Mouse (Mus musculus) bone marrow, adult 2 months (tissue): ENCODE results near the gene Tmem198. TPM values are rescaled to one million over a fixed set of nuclear protein-coding genes. Genes with fewer than 3 reads are reported as not detected.

Experiments
- H3K27ac ChIP-seq: fragments of 200-500 bp; 2 replicates; pipeline ENCODE4 v1.5.1; 2012; ENCODE audit warnings: low read depth, mild to moderate bottlenecking, control low read depth, inconsistent platforms, low read length; ENCODE audit not compliant: control insufficient read depth, poor library complexity, insufficient read depth
- H3K4me1 ChIP-seq: fragments of 200-500 bp; 2 replicates; pipeline ENCODE4 v1.6.1; 2011; ENCODE audit warnings: low read length; ENCODE audit not compliant: control insufficient read depth, insufficient read depth
- H3K4me3 ChIP-seq: fragments of 200-500 bp; replicated peaks from 2 replicates; pipeline ENCODE3; 2011; ENCODE audit warnings: mild to moderate bottlenecking, low read depth, low read length, control low read depth; ENCODE audit not compliant: control insufficient read depth
- CTCF ChIP-seq: fragments of 200-500 bp; IDR thresholded peaks from 2 replicates; pipeline ENCODE4 v1.5.1; 2011; ENCODE audit warnings: low read length, control low read depth; ENCODE audit not compliant: control insufficient read depth, insufficient read depth
- POLR2A ChIP-seq: fragments of 200-500 bp; IDR thresholded peaks from 2 replicates; pipeline ENCODE4 v1.6.1; 2011; ENCODE audit warnings: low read depth, mild to moderate bottlenecking, control low read depth, low read length, borderline replicate concordance; ENCODE audit not compliant: control insufficient read depth
- WGBS: fragments of 180-500 bp; shearing (Covaris S2); methylation state at CpG from one replicate; pipeline ENCODE4 v1.1.7; 2018; 5-methylcytosine and 5-hydroxymethylcytosine counted together
- polyA plus RNA-seq: library from polyadenylated mRNA; stranded (reverse); fragments of >200 nt; gene quantifications from 2 replicates; pipeline ENCODE4 v1.2.4, GENCODE M21; 2011; ENCODE audit warnings: low replicate concordance; ENCODE audit not compliant: missing spikeins, insufficient read depth, insufficient read length

The Tmem198 gene
- polyA plus RNA-seq, 1 experiment: not detected

DNA sequence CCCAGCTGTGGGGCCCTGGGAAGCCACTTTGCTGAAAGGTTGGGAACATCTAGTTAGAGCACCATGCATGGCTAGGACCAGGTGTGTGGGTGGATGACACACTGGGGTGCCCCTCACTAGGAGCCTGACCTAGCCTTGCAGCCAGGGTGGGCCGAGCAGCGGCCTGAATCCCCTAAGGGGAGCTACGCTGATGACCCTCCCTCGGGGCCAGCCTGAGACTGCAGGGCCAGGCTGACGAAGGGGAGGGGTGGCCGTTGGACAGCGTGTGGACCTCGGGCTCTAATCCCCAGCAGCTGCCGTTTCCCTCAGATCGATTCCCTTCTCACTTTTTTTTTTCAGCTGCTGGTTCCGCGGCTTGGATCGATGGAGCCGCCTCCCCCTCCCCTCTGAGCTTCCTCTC is 30.4 kb upstream of the Tmem198 start:
- 6% methylated on average over 13 of the region's 14 CpGs for WGBS
- H3K4me3 ChIP-seq: no peak overlapping the region
- H3K27ac ChIP-seq: no peak overlapping the region
- H3K4me1 ChIP-seq: no peaks in the 10 kb centered on the region
- no peak for TF ChIP-seq POLR2A
- no peak for TF ChIP-seq CTCF

DNA sequence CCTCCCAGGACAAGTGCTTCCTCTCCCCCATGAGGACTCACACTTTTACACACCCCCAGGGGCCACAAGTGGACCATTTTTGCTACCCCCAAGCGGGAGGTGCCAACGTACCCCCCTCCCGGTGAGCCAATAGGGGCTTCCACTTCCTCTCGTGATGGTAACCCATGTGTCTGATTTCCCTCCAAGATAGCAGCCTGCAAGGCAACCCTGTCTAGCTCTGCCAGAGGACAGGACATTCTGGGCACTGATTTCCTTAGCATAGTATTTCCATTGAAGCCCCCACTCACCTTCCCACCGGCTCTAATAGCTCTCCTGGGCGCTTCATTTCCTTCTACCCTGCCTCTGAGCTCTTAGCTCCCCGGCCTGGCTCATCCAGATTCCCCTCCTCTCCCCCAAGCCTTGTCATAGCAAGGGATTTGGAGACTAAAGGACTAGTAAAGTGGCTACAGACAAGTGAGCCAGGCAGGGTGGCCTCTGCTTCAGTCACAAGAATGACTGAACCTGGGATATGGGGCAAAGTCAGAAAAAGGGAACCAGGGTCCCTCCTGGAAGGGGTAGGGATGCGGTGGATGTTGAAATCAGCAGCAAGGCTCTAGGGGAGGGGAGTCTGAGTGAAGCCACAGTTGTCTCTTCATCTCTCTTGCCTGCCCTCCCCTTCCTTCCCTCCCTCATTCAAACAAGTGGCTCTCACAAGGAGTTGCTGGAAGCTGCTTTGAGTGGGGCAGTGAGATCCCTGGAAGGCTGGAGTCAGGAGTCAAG is 29.8 kb upstream of the Tmem198 start:
- no peak overlapping the region for H3K4me3 ChIP-seq
- no peak for TF ChIP-seq POLR2A
- TF ChIP-seq CTCF: no peak
- H3K4me1 ChIP-seq: no peaks in the 10 kb centered on the region
- 2% methylated on average over 8 of the region's 8 CpGs for WGBS
- no peak overlapping the region for H3K27ac ChIP-seq

DNA sequence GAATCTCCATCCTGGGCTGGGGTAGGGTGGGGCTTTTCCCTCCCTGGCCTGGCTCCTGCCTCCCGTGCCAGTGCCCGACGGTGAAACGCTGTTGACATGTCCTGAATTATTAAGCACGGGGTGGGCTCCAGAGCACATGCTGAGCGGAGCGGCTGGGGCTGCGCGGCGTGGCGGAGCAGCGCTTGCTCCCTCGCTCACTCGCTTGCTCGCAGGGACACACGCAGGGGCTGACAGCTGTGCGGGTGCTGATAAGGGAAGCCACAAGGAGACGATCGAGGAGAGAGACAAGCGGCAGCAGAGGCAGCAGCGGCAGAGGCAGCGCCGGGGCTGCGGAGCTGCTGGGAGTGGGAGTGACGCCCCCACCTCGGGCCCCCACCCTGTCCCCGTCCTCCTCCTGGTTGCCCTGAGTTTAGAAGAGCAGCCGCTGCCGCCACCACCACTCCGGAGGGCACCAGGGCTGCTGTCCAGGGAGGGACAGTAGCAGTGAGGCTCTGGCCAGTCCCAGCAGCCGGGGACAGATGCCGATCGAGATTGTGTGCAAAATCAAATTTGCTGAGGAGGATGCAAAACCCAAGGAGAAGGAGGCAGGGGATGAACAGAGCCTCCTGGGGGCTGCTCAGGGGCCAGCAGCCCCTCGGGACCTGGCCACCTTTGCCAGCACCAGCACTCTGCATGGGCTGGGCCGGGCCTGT is 28.9 kb upstream of the Tmem198 start, which contains the start of gene Asic4:
TSS of gene Asic4 (plus strand) at position 123 of the 692 bp plus-strand sequence.
- Histone ChIP-seq H3K27ac (no peak within 1 kb of the TSS), H3K4me3 (no peak within 1 kb of the TSS), H3K4me1 (no peaks in the 10 kb centered on the region)

DNA sequence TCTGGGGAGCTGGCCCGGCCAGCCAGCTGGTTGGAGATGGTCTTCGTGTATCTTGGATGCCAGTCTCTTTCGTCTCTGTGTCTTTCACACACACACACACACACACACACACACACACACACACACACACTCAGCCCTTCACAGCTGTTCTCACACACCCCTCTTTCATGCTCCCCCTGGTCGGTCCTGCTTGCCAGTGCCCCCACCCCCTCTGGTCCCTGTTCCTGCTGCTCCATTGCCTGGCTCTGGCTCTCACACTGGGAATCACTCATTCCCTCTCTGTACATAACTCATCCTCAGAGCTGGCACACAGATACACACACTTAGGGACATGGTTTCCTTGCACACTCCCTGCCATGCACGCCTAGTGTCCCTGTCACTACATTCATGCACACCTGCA is 27.4 kb upstream of the Tmem198 start:
- TF ChIP-seq CTCF: no peak
- TF ChIP-seq POLR2A: no peak
- H3K4me1 ChIP-seq: no peaks in the 10 kb centered on the region
- WGBS: 69% methylated on average over 5 of the region's 5 CpGs

More for the DNA sequence above, 28.9 kb upstream of the Tmem198 start, which contains the start of gene Asic4:
- no peak for TF ChIP-seq CTCF
- TF ChIP-seq POLR2A: no peak
- 2% methylated on average over 35 of the region's 35 CpGs for WGBS

DNA sequence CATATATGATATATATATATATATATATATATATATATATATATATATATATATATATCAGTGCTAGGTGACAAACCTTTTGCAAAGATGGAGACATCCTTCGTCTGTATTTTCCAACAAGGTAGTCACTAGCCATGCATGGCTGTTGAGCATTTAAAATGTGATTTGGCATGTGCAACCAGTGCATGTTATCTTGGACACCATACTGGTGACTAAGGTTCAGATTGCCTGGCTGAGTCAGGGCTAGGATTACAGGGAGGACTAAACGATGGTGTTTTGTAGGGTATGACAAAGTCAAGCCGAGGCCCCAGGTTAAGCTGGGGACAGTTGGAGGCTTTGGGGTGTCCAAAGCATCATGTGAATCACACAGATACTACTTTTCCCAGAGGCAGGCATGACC is 23.9 kb upstream of the Tmem198 start:
- Histone ChIP-seq H3K4me3 (no peak overlapping the region), H3K27ac (no peak overlapping the region), H3K4me1 (no peaks in the 10 kb centered on the region)
- TF ChIP-seq POLR2A (no peak), CTCF (no peak)
- 64% methylated on average over 3 of the region's 3 CpGs for WGBS

More for the DNA sequence above, 27.4 kb upstream of the Tmem198 start:
- Histone ChIP-seq H3K4me3 (no peak overlapping the region), H3K27ac (no peak overlapping the region)

DNA sequence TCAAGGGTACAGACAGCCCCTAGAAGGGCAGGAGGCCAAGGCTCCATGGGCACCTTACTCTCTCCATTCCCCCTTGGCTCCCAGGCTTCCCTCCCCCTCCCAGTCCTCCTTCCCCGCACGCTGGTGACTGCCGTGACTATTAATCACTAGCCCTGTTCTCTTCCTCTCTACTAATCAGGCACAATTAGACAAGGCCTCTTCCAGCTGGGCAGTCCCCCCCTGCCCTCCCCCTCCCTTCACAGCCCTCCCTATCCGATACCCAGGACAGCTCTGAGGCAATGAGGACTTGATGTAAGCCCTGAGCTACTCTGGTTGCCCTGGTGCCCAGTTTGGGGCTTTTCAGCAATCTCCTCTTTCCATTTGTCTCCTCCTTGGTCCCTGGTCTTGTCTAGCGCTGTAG is 23.4 kb upstream of the Tmem198 start:
- Histone ChIP-seq H3K4me1 (no peaks in the 10 kb centered on the region), H3K27ac (no peak overlapping the region), H3K4me3 (no peak overlapping the region)
- WGBS: 36% methylated on average over 5 of the region's 5 CpGs
- no peak for TF ChIP-seq POLR2A
- no peak for TF ChIP-seq CTCF

DNA sequence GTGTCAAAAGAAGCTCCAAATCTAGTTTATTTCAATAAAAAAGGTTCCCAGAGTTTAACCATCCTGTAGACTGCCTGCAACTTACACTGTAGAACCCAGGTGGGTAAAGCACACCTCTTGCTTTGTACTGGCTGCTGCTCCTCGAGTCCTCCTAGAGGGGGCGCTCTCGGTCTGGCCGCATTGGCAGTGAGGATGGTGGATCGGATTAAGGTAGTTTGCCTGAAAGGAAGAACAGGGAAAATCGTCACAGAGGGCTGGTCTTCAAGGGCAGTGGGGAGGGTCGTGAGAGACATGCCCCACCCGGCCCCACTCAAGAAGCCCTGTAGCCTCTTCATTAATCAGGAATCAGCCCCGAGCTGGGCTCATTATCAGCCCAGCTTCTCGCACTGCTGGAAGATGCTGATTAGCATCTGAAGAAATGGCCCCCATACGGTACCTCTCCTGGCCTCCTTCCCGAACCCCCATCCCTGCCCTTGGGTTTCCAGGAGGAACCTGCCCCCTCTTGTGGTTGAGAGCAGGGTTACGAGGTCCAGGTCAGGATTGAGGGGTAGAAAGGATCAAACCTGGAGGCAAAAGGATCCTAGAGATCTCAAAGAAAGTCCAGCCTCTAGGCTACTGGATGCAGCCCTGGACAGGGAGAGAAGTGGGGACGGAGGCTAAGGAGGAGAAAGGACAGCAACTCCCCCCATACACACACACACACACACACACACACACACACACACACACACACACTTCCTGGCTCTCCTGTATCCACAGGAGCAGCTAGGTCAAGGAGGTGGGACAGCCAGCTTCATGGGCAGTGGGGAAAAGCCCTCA is 22.4 kb upstream of the Tmem198 start:
- TF ChIP-seq CTCF: peak; percentile 41
- no peak for TF ChIP-seq POLR2A
- H3K4me3 ChIP-seq: no peak overlapping the region
- H3K4me1 ChIP-seq: no peaks in the 10 kb centered on the region
- no peak overlapping the region for H3K27ac ChIP-seq
- 5% methylated on average over 14 of the region's 14 CpGs for WGBS

DNA sequence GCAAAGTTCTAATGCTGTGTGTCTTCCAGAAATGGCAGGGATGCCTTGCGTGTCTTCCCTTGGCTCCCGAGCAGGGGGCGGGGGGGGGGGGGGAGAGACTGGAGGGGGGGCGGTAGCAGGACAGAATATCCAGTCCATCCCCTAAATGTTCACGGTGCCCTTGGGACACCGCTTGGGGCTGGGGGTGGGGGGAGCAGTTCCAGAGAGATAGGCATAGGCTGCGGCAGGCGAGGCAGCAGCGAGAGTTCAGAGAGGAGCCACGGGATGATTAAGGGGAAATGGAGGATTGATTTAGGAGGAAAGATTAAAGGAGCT is 21.7 kb upstream of the Tmem198 start:
- Histone ChIP-seq H3K27ac (no peak overlapping the region), H3K4me3 (no peak overlapping the region)
- TF ChIP-seq CTCF (no peak), POLR2A (no peak)

More for the DNA sequence above, 21.7 kb upstream of the Tmem198 start:
- no peaks in the 10 kb centered on the region; the same call in 1 of the 2 replicates for H3K4me1 ChIP-seq
- 9% methylated on average over 10 of the region's 10 CpGs for WGBS
